Mouse (Mus musculus): ENCODE measurements at regions not wholly inside any gene's neighbourhood (a gene's known extent, or its start where the extent isn't known, plus 50 kb on each side); places are given as distances from the start of the nearest gene placed in this dataset.

- DNase-seq (ENCODE audit: low read depth, low spot score), result no peak
- Histone ChIP-seq H3K4me3 (ENCODE audit: control insufficient read depth in 1 of 2, insufficient read depth in 1 of 2, low read depth in 2 of 2, low read length in 2 of 2) (no peak overlapping the region), H3K27ac (ENCODE audit: control insufficient read depth, low read depth, low read length) (no peak overlapping the region), H3K4me1 (ENCODE audit: control insufficient read depth in 1 of 2, insufficient read depth in 2 of 2, low read length in 2 of 2) (no peaks in the 10 kb centered on the region), H3K36me3 (ENCODE audit: control insufficient read depth in 1 of 2, insufficient read depth in 2 of 2, low read length in 2 of 2) (no peaks in the 10 kb centered on the region), H3K9ac (ENCODE audit: control insufficient read depth, low read depth, low read length, poor library complexity, severe bottlenecking) (no peak overlapping the region), H3K79me2 (ENCODE audit: control insufficient read depth, insufficient read depth, low read length, poor library complexity) (no peaks in the 10 kb centered on the region), H3K27me3 (ENCODE audit: control insufficient read depth in 1 of 2, insufficient read depth in 2 of 2, low read length in 2 of 2) (no peaks in the 10 kb centered on the region), H3K9me3 (replicated peaks; ENCODE audit: insufficient read depth, low read length) (no peaks in the 10 kb centered on the region)
- no peak for TF ChIP-seq TAL1 (IDR thresholded peaks at IDR 0.05; ENCODE audit: low read length)
- TF ChIP-seq GABPA (IDR thresholded peaks at IDR 0.05; ENCODE audit: low read depth, low read length), result no peak
- TF ChIP-seq NRF1 (IDR thresholded peaks at IDR 0.05; ENCODE audit: insufficient read depth, low read depth, low read length, poor library complexity, severe bottlenecking), result no peak
- no peak for TF ChIP-seq ZKSCAN1 (IDR thresholded peaks at IDR 0.05; ENCODE audit: low read depth, low read length)
- peak; percentile 31; the same call in 1 of the 2 replicates for TF ChIP-seq USF1 (IDR thresholded peaks at IDR 0.05; ENCODE audit: low read depth, low read length)
- no peak for TF ChIP-seq SIN3A (IDR thresholded peaks at IDR 0.05; ENCODE audit: low read length)
- no peak for TF ChIP-seq JUND (IDR thresholded peaks at IDR 0.05; ENCODE audit: low read depth, low read length)
Measured at GRCm38 (mm10) chr12:59616075-59616474, 396.6 kb upstream of the Fbxo33 start.

- no peak overlapping the region for H3K4me3 ChIP-seq (ENCODE audit: control insufficient read depth in 1 of 2, insufficient read depth in 1 of 2, low read depth in 2 of 2, low read length in 2 of 2)
Measured at GRCm38 (mm10) chr12:59599785-59600184, 380.3 kb upstream of the Fbxo33 start.

GRCm38 (mm10) chr12:59589354-59589753, 369.8 kb upstream of the Fbxo33 start:
- no peaks in the 10 kb centered on the region for H3K27me3 ChIP-seq (ENCODE audit: control insufficient read depth in 1 of 2, insufficient read depth in 2 of 2, low read length in 2 of 2)
- H3K9me3 ChIP-seq (replicated peaks; ENCODE audit: insufficient read depth, low read length), result no peaks in the 10 kb centered on the region
- H3K4me1 ChIP-seq (ENCODE audit: control insufficient read depth in 1 of 2, insufficient read depth in 2 of 2, low read length in 2 of 2), result no peaks in the 10 kb centered on the region
- no peak overlapping the region for H3K4me3 ChIP-seq (ENCODE audit: control insufficient read depth in 1 of 2, insufficient read depth in 1 of 2, low read depth in 2 of 2, low read length in 2 of 2)
- DNase-seq (ENCODE audit: low read depth, low spot score), result no peak
- no peaks in the 10 kb centered on the region for H3K79me2 ChIP-seq (ENCODE audit: control insufficient read depth, insufficient read depth, low read length, poor library complexity)
- no peak overlapping the region for H3K9ac ChIP-seq (ENCODE audit: control insufficient read depth, low read depth, low read length, poor library complexity, severe bottlenecking)
- TF ChIP-seq USF1 (IDR thresholded peaks at IDR 0.05; ENCODE audit: low read depth, low read length) (no peak), MXI1 (IDR thresholded peaks at IDR 0.05; ENCODE audit: low read depth, low read length) (no peak), MYB (IDR thresholded peaks at IDR 0.05; ENCODE audit: low read depth, low read length) (no peak), UBTF (IDR thresholded peaks at IDR 0.05; ENCODE audit: borderline replicate concordance, insufficient read depth, low read depth, low read length) (no peak), KAT2A (conservative IDR thresholded peaks at IDR 0.05; ENCODE audit: low read depth, low read length) (no peak), MAX (IDR thresholded peaks at IDR 0.05; ENCODE audit: low read length) (no peak), ZMIZ1 (IDR thresholded peaks at IDR 0.05; ENCODE audit: low read depth, low read length) (no peak), CTCF (IDR thresholded peaks at IDR 0.05 in 2 of 3, conservative IDR thresholded peaks at IDR 0.05 in 1 of 3; ENCODE audit: control insufficient read depth in 1 of 3, insufficient read depth in 1 of 3, low read depth in 2 of 3, low read length in 3 of 3, poor library complexity in 1 of 3, severe bottlenecking in 1 of 3) (no peak), ZKSCAN1 (IDR thresholded peaks at IDR 0.05; ENCODE audit: low read depth, low read length) (no peak), GABPA (IDR thresholded peaks at IDR 0.05; ENCODE audit: low read depth, low read length) (no peak), NELFE (IDR thresholded peaks at IDR 0.05; ENCODE audit: low read depth, low read length) (no peak), NRF1 (IDR thresholded peaks at IDR 0.05; ENCODE audit: insufficient read depth, low read depth, low read length, poor library complexity, severe bottlenecking) (no peak), SIN3A (IDR thresholded peaks at IDR 0.05; ENCODE audit: low read length) (no peak), MAFK (IDR thresholded peaks at IDR 0.05; ENCODE audit: borderline replicate concordance, low read depth, low read length) (no peak), RCOR1 (IDR thresholded peaks at IDR 0.05; ENCODE audit: low read depth, low read length) (no peak)
- no peaks in the 10 kb centered on the region for H3K36me3 ChIP-seq (ENCODE audit: control insufficient read depth in 1 of 2, insufficient read depth in 2 of 2, low read length in 2 of 2)
- H3K27ac ChIP-seq (ENCODE audit: control insufficient read depth, low read depth, low read length), result no peak overlapping the region

More at GRCm38 (mm10) chr12:59599785-59600184, 380.3 kb upstream of the Fbxo33 start:
- H3K27ac ChIP-seq (ENCODE audit: control insufficient read depth, low read depth, low read length), result no peak overlapping the region
- no peak for DNase-seq (ENCODE audit: low read depth, low spot score)
- no peak for TF ChIP-seq RAD21 (IDR thresholded peaks at IDR 0.05; ENCODE audit: low read depth, low read length)
- no peak for TF ChIP-seq SMC3 (IDR thresholded peaks at IDR 0.05; ENCODE audit: low read depth, low read length)
- no peak for TF ChIP-seq CHD1 (IDR thresholded peaks at IDR 0.05; ENCODE audit: low read depth, low read length)
- TF ChIP-seq GABPA (IDR thresholded peaks at IDR 0.05; ENCODE audit: low read depth, low read length), result no peak
- no peak for TF ChIP-seq TCF12 (IDR thresholded peaks at IDR 0.05; ENCODE audit: low read depth, low read length)
- TF ChIP-seq MXI1 (IDR thresholded peaks at IDR 0.05; ENCODE audit: low read depth, low read length), result no peak
- no peaks in the 10 kb centered on the region for H3K4me1 ChIP-seq (ENCODE audit: control insufficient read depth in 1 of 2, insufficient read depth in 2 of 2, low read length in 2 of 2)
- no peaks in the 10 kb centered on the region for H3K79me2 ChIP-seq (ENCODE audit: control insufficient read depth, insufficient read depth, low read length, poor library complexity)
- no peaks in the 10 kb centered on the region for H3K36me3 ChIP-seq (ENCODE audit: control insufficient read depth in 1 of 2, insufficient read depth in 2 of 2, low read length in 2 of 2)
- no peaks in the 10 kb centered on the region for H3K27me3 ChIP-seq (ENCODE audit: control insufficient read depth in 1 of 2, insufficient read depth in 2 of 2, low read length in 2 of 2)
- H3K9me3 ChIP-seq (replicated peaks; ENCODE audit: insufficient read depth, low read length), result no peaks in the 10 kb centered on the region
- H3K9ac ChIP-seq (ENCODE audit: control insufficient read depth, low read depth, low read length, poor library complexity, severe bottlenecking), result no peak overlapping the region

Measured in MEL (cell line).